Mouse (Mus musculus) MEL (cell line): Measurements from ENCODE around the gene Vti1a. TPM values are rescaled to one million over a fixed set of nuclear protein-coding genes. Genes with fewer than 3 reads are reported as not detected.

ENCODE experiments used
- DNase-seq: peaks from one replicate; pipeline ENCODE4 v3.0.0; 2011; ENCODE audit warnings: low read depth, low spot score
- H3K27ac ChIP-seq: 2 replicates; pipeline ENCODE4 v1.5.1; 2012; ENCODE audit warnings: low read depth, mild to moderate bottlenecking, control low read depth, low read length, moderate library complexity; ENCODE audit not compliant: control insufficient read depth
- H3K27me3 ChIP-seq, 2 experiments: fragments of 150-350 bp in 1 of 2; sonication (generic) in 1 of 2; 2 replicates each; pipeline ENCODE4 v1.6.1; 2012; ENCODE audit warnings: low read length in 2 of 2, mild to moderate bottlenecking in 2 of 2, improper control_type of control experiment in 1 of 2, moderate library complexity in 1 of 2; ENCODE audit not compliant: insufficient read depth in 2 of 2, control insufficient read depth in 1 of 2
- H3K36me3 ChIP-seq, 2 experiments: 2 replicates each; pipeline ENCODE4 v1.6.1; 2012 to 2014; ENCODE audit warnings: low read length in 2 of 2, improper control_type of control experiment in 1 of 2, inconsistent platforms in 1 of 2, mild to moderate bottlenecking in 1 of 2; ENCODE audit not compliant: insufficient read depth in 2 of 2, control insufficient read depth in 1 of 2
- H3K4me1 ChIP-seq, 2 experiments: fragments of 150-350 bp in 1 of 2; sonication (generic) in 1 of 2; 2 replicates each; pipeline ENCODE4 v1.6.1; 2012; ENCODE audit warnings: low read length in 2 of 2, improper control_type of control experiment in 1 of 2, mild to moderate bottlenecking in 1 of 2; ENCODE audit not compliant: insufficient read depth in 2 of 2, control insufficient read depth in 1 of 2
- H3K4me3 ChIP-seq, 2 experiments: fragments of 150-350 bp in 1 of 2; sonication (generic) in 1 of 2; 2 replicates each; pipeline ENCODE4 v1.5.1; 2012; ENCODE audit warnings: low read depth in 2 of 2, low read length in 2 of 2, mild to moderate bottlenecking in 2 of 2, moderate library complexity in 2 of 2, control low read depth in 1 of 2, improper control_type of control experiment in 1 of 2; ENCODE audit not compliant: control insufficient read depth in 1 of 2, insufficient read depth in 1 of 2
- H3K79me2 ChIP-seq: 2 replicates; pipeline ENCODE4 v1.6.1; 2012; ENCODE audit warnings: mild to moderate bottlenecking, low read length, moderate library complexity; ENCODE audit not compliant: control insufficient read depth, poor library complexity, insufficient read depth
- H3K9ac ChIP-seq: 2 replicates; pipeline ENCODE4 v1.6.1; 2012; ENCODE audit warnings: low read depth, mild to moderate bottlenecking, control low read depth, low read length, moderate library complexity; ENCODE audit not compliant: control insufficient read depth, poor library complexity, severe bottlenecking
- H3K9me3 ChIP-seq: fragments of 150-350 bp; sonication (generic); replicated peaks from 2 replicates; pipeline ENCODE4 v1.6.1; 2012; ENCODE audit warnings: mild to moderate bottlenecking, low read length, improper control_type of control experiment, moderate library complexity; ENCODE audit not compliant: insufficient read depth
- CHD2 ChIP-seq: IDR thresholded peaks from 2 replicates; pipeline ENCODE4 v1.6.1; 2011; ENCODE audit warnings: low read length, improper control_type of control experiment
- ELF1 ChIP-seq: IDR thresholded peaks from 2 replicates; pipeline ENCODE4 v1.6.1; 2014; ENCODE audit warnings: low read depth, mild to moderate bottlenecking, inconsistent platforms, low read length, improper control_type of control experiment, moderate library complexity
- ETS1 ChIP-seq: IDR thresholded peaks from 2 replicates; pipeline ENCODE4 v1.6.1; 2012; ENCODE audit warnings: low read depth, mild to moderate bottlenecking, inconsistent platforms, low read length, improper control_type of control experiment, moderate library complexity
- GATA1 ChIP-seq: IDR thresholded peaks from 2 replicates; pipeline ENCODE4 v1.6.1; 2011; ENCODE audit warnings: low read depth, low read length, improper control_type of control experiment
- MAZ ChIP-seq: IDR thresholded peaks from 2 replicates; pipeline ENCODE4 v1.6.1; 2012; ENCODE audit warnings: low read depth, mild to moderate bottlenecking, inconsistent platforms, low read length, improper control_type of control experiment
- MEF2A ChIP-seq: IDR thresholded peaks from 2 replicates; pipeline ENCODE4 v1.6.1; 2014; ENCODE audit warnings: low read depth, mild to moderate bottlenecking, inconsistent platforms, low read length, improper control_type of control experiment; ENCODE audit not compliant: poor library complexity, insufficient replicate concordance, severe bottlenecking; ENCODE audit errors: extremely low read depth
- MXI1 ChIP-seq: IDR thresholded peaks from 2 replicates; pipeline ENCODE4 v1.6.1; 2011; ENCODE audit warnings: mild to moderate bottlenecking, low read depth, low read length, improper control_type of control experiment
- MYC ChIP-seq: IDR thresholded peaks from 2 replicates; pipeline ENCODE4 v1.6.1; 2011; ENCODE audit warnings: low read depth, mild to moderate bottlenecking, low read length, improper control_type of control experiment, moderate library complexity
- NELFE ChIP-seq: IDR thresholded peaks from 2 replicates; pipeline ENCODE4 v1.6.1; 2011; ENCODE audit warnings: low read depth, low read length, improper control_type of control experiment
- POLR2AphosphoS5 ChIP-seq: IDR thresholded peaks from 2 replicates; pipeline ENCODE4 v1.6.1; 2012; ENCODE audit warnings: low read depth, borderline replicate concordance, mild to moderate bottlenecking, inconsistent platforms, low read length, moderate library complexity, mixed read lengths
- SMC3 ChIP-seq: IDR thresholded peaks from 2 replicates; pipeline ENCODE4 v1.6.1; 2011; ENCODE audit warnings: low read depth, low read length, improper control_type of control experiment
- TCF12 ChIP-seq: IDR thresholded peaks from 2 replicates; pipeline ENCODE4 v1.6.1; 2014; ENCODE audit warnings: low read depth, mild to moderate bottlenecking, inconsistent platforms, low read length, improper control_type of control experiment, moderate library complexity
- UBTF ChIP-seq: IDR thresholded peaks from 2 replicates; pipeline ENCODE4 v1.6.1; 2012; ENCODE audit warnings: low read depth, mild to moderate bottlenecking, inconsistent platforms, low read length, improper control_type of control experiment, moderate library complexity, borderline replicate concordance; ENCODE audit not compliant: insufficient read depth
- USF1 ChIP-seq: IDR thresholded peaks from 2 replicates; pipeline ENCODE4 v1.6.1; 2014; ENCODE audit warnings: low read depth, mild to moderate bottlenecking, inconsistent platforms, low read length, improper control_type of control experiment, moderate library complexity
- ZKSCAN1 ChIP-seq: IDR thresholded peaks from 2 replicates; pipeline ENCODE4 v1.6.1; 2012; ENCODE audit warnings: low read depth, mild to moderate bottlenecking, inconsistent platforms, low read length, improper control_type of control experiment, moderate library complexity
- ZMIZ1 ChIP-seq: IDR thresholded peaks from 2 replicates; pipeline ENCODE4 v1.6.1; 2012; ENCODE audit warnings: low read depth, mild to moderate bottlenecking, inconsistent platforms, low read length, improper control_type of control experiment, moderate library complexity
- ZNF384 ChIP-seq: IDR thresholded peaks from 2 replicates; pipeline ENCODE4 v1.6.1; 2012; ENCODE audit warnings: low read depth, mild to moderate bottlenecking, inconsistent platforms, low read length, improper control_type of control experiment
- polyA plus RNA-seq, 2 experiments: library from polyadenylated mRNA; stranded (reverse) in 1 of 2; unstranded in 1 of 2; fragments of >175 nt in 1 of 2; fragments of >200 nt in 1 of 2; gene quantifications; 2 replicates each; pipeline versions ENCODE4 v1.2.1 to v1.2.4; 2012; ENCODE audit warnings: low replicate concordance in 2 of 2, low read depth in 1 of 2; ENCODE audit not compliant: insufficient read length in 2 of 2, insufficient read depth in 1 of 2, missing spikeins in 1 of 2
- total RNA-seq: library from RNA; depleted of rRNA; stranded (reverse); fragments of 300-350 nt; gene quantifications from 2 replicates; pipeline ENCODE4 v1.2.3, GENCODE M21; 2012

Gene Vti1a
- total and polyA plus RNA-seq, 3 experiments, result 37.2 to 119 (median 42.8) TPM

GRCm38 (mm10) chr19:55592876-55593691, 277.0 kb downstream of the Vti1a start:
- Histone ChIP-seq H3K4me3 (no peak overlapping the region), H3K27me3 (no peaks in the 10 kb centered on the region), H3K9ac (no peak overlapping the region), H3K27ac (no peak overlapping the region), H3K9me3 (no peaks in the 10 kb centered on the region), H3K36me3 (no peaks in the 10 kb centered on the region; a peak in 1 of 4 replicates), H3K4me1 (no peaks in the 10 kb centered on the region), H3K79me2 (no peaks in the 10 kb centered on the region)
- DNase-seq, result no peak
- no peak for TF ChIP-seq ZMIZ1
- TF ChIP-seq ETS1, result no peak
- no peak for TF ChIP-seq NELFE
- no peak for TF ChIP-seq MXI1
- no peak for TF ChIP-seq ZKSCAN1
- no peak for TF ChIP-seq SMC3

DNA sequence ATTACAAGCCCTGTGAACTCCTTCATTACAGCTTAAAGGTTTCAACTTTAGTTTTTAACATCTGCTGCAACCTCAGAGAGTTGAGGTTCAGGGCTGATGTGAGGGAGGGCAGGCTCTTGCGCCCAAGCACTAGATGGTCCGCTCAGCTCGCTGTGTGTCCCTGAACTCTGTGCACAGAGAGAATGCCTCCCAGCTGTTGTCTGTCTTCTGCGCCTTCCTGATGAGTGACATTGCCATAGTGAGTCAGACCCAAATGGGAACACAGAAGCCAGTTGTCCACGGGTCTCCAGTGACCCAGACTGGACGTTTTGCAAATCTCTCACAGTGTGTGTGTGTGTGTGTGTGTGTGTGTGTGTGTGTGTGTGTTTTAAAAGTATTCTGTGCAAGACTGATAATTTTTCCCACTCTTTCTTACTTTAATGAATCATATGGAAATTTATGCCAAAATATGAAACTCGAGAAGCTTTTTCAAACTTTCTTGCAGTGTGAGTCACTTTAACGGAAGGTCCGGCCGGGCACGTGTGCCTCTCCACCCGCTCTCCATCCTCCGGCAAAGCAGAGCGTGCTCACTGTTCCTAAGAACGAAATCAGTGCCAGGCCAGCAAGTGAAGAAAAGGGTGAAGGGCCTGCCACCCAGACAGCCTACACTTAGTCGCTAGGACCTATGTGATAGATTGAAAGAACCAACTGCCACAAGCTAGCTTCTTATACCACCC, 277.8 kb downstream of the Vti1a start:
- no peak for DNase-seq
- Histone ChIP-seq H3K27me3 (no peaks in the 10 kb centered on the region), H3K9ac (no peak overlapping the region), H3K27ac (no peak overlapping the region), H3K9me3 (no peaks in the 10 kb centered on the region), H3K36me3 (no peaks in the 10 kb centered on the region; a peak in 1 of 4 replicates), H3K4me3 (no peak overlapping the region), H3K79me2 (no peaks in the 10 kb centered on the region), H3K4me1 (no peaks in the 10 kb centered on the region)
- TF ChIP-seq ELF1 (no peak), TCF12 (no peak), POLR2AphosphoS5 (no peak), SMC3 (no peak), MYC (no peak), MEF2A (no peak), ZKSCAN1 (no peak), USF1 (no peak), GATA1 (no peak), CHD2 (no peak), MAZ (no peak), MXI1 (no peak), UBTF (no peak), ZNF384 (no peak)
